Mouse (Mus musculus): Measurements from ENCODE around the gene Sctr.

GRCm38 (mm10) chr1:120042421-120042820 lies 35.7 kb downstream of the Sctr start:
- TF ChIP-seq CTCF (IDR thresholded peaks at IDR 0.05; ENCODE audit: control insufficient read depth, insufficient read depth, insufficient read length) (no peak), USF1 (IDR thresholded peaks at IDR 0.05; ENCODE audit: low read depth) (no peak)
